Mouse (Mus musculus): ENCODE data around the gene Gm27021.

Gene Gm27021

GRCm38 (mm10) chr8:120667561-120668373 is at the start of gene Gm27021, which contains the start of gene Cox4i1:
Gene Gm27021 (minus strand): TSS chr8:120668079.
Gene Cox4i1 (plus strand): TSS chr8:120668222.
- DNase-seq (ENCODE audit: low read depth, low spot score) = peak; percentile 87

- no peak for DNase-seq (ENCODE audit: low read depth, low spot score)
Measured at GRCm38 (mm10) chr8:120715996-120716680, 48.3 kb upstream of the Gm27021 start.

GRCm38 (mm10) chr8:120715200-120715599 is 47.3 kb upstream of the Gm27021 start:
- no peak for DNase-seq (ENCODE audit: low read depth, low spot score)

GRCm38 (mm10) chr8:120709176-120709575 is 41.3 kb upstream of the Gm27021 start:
- DNase-seq (ENCODE audit: low read depth, low spot score) = no peak

GRCm38 (mm10) chr8:120706193-120706592 is 38.3 kb upstream of the Gm27021 start:
- DNase-seq (ENCODE audit: low read depth, low spot score) = no peak

GRCm38 (mm10) chr8:120705163-120705562 is 37.3 kb upstream of the Gm27021 start:
- peak; percentile 71 for DNase-seq (ENCODE audit: low read depth, low spot score)

- DNase-seq (ENCODE audit: low read depth, low spot score) = no peak
Measured at GRCm38 (mm10) chr8:120704203-120704602, 36.3 kb upstream of the Gm27021 start.

GRCm38 (mm10) chr8:120701758-120702465 is 34.0 kb upstream of the Gm27021 start:
- DNase-seq (ENCODE audit: low read depth, low spot score) = no peak

GRCm38 (mm10) chr8:120700053-120700452 is 32.2 kb upstream of the Gm27021 start:
- no peak for DNase-seq (ENCODE audit: low read depth, low spot score)

GRCm38 (mm10) chr8:120699565-120699964 is 31.7 kb upstream of the Gm27021 start:
- DNase-seq (ENCODE audit: low read depth, low spot score) = no peak

GRCm38 (mm10) chr8:120699079-120699478 is 31.2 kb upstream of the Gm27021 start:
- no peak for DNase-seq (ENCODE audit: low read depth, low spot score)

- no peak for DNase-seq (ENCODE audit: low read depth, low spot score)
Measured at GRCm38 (mm10) chr8:120698426-120698825, 30.5 kb upstream of the Gm27021 start.

- peak; percentile 74 for DNase-seq (ENCODE audit: low read depth, low spot score)
Measured at GRCm38 (mm10) chr8:120697979-120698272, 30.0 kb upstream of the Gm27021 start.

GRCm38 (mm10) chr8:120697154-120697978 is 29.5 kb upstream of the Gm27021 start:
- no peak for DNase-seq (ENCODE audit: low read depth, low spot score)

- DNase-seq (ENCODE audit: low read depth, low spot score) = no peak
Measured at GRCm38 (mm10) chr8:120696401-120697153, 28.7 kb upstream of the Gm27021 start.

GRCm38 (mm10) chr8:120693861-120694493 is 26.1 kb upstream of the Gm27021 start:
- DNase-seq (ENCODE audit: low read depth, low spot score) = peak; percentile 88

- DNase-seq (ENCODE audit: low read depth, low spot score) = no peak
Measured at GRCm38 (mm10) chr8:120692934-120693333, 25.1 kb upstream of the Gm27021 start.

GRCm38 (mm10) chr8:120688511-120688910 is 20.6 kb upstream of the Gm27021 start:
- no peak for DNase-seq (ENCODE audit: low read depth, low spot score)

- DNase-seq (ENCODE audit: low read depth, low spot score) = no peak
Measured at GRCm38 (mm10) chr8:120687786-120688185, 19.9 kb upstream of the Gm27021 start.

GRCm38 (mm10) chr8:120686576-120686975 is 18.7 kb upstream of the Gm27021 start:
- no peak for DNase-seq (ENCODE audit: low read depth, low spot score)

Measured in R1 (cell line).